Comparison of ENCODE assay signal across 8 mouse cellular contexts in the genomic region with DNA sequence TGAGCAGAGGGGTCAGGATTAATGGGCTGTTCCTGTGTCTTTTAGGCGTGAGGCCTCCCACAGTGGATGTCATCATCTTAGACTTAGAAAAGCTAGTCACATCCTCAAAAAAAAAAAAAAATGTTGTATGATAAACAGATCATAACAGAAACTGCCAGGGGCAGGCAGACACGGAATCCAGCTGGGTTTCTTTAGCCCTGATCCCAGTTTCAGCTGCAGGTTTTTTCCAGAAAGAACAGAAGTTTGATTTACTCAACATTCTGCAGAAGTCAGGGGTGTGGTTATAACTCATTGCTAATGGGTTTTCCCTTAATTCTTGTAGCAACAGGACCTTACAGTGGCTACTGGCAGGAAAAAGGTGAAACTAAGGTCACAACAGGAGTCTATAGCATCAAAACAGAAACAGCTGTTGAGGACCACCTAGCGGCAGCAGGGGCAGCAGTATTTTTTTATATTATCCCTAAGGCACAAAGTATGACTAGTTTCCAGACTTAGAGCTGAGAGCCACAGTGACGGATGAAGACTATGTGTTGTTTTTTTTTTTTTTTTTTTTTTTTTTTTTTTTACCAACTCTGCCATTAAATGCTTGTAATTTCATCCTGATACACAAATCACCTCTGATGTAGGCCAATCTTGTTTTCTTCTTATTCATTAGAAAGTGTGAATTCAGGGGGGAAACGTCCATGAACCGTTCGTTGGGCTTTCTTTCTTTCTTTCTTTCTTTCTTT.
DNase-seq lines count a peak whose midpoint lies in the region; ATAC-seq and TF ChIP-seq lines count a peak whose summit lies in the region.

No protein-coding gene starts in this region.

- H3ac ChIP-seq in C2C12 (ENCODE audit: control insufficient read depth, insufficient read length, low read depth): no peak overlapping the region

- H3K9ac ChIP-seq in heart, postnatal 0 days (replicated peaks; ENCODE audit: low read depth, low read length): no peak overlapping the region
- no peak overlapping the region for H3K9ac ChIP-seq in limb, embryonic 13.5 days

- H3K27ac ChIP-seq in heart, postnatal 0 days (ENCODE audit: low read depth): peak overlapping the region; percentile 17; the same call in 1 of the 2 replicates
- peak overlapping the region; percentile 63; the same call in 1 of the 2 replicates for H3K27ac ChIP-seq in limb, embryonic 13.5 days

- no peaks in the 10 kb centered on the region for H3K79me3 ChIP-seq in C2C12 (ENCODE audit: low read depth)

- H3K27me3 ChIP-seq in C2C12 (ENCODE audit: control insufficient read depth, insufficient read depth, insufficient read length): no peaks in the 10 kb centered on the region
- H3K27me3 ChIP-seq in heart, postnatal 0 days (ENCODE audit: control insufficient read depth, insufficient read depth, low read length): no peaks in the 10 kb centered on the region
- peaks cover 4% of the 10 kb centered on the region; the same call in 1 of the 2 replicates for H3K27me3 ChIP-seq in limb, embryonic 13.5 days

- TF ChIP-seq CTCF in C2C12 (IDR thresholded peaks at IDR 0.05; ENCODE audit: control insufficient read depth, insufficient read depth, insufficient read length): no peak
- peak; percentile 26 for TF ChIP-seq CTCF in heart, postnatal 0 days (IDR thresholded peaks at IDR 0.05; ENCODE audit: low read depth)

- peaks cover 8% of the 10 kb centered on the region for H3K4me1 ChIP-seq in heart, postnatal 0 days (ENCODE audit: control insufficient read depth, insufficient read depth)
- peaks cover 27% of the 10 kb centered on the region for H3K4me1 ChIP-seq in limb, embryonic 13.5 days

- H3K4me2 ChIP-seq in heart, postnatal 0 days (ENCODE audit: low read depth, low read length): no peak overlapping the region
- H3K4me2 ChIP-seq in limb, embryonic 13.5 days (replicated peaks): no peak overlapping the region; the same call in 1 of the 2 replicates

- ATAC-seq in heart, postnatal 0 days (ENCODE audit: insufficient read depth, low read depth): no peak
- peak; percentile 37; the same call in 1 of the 2 replicates for ATAC-seq in limb, embryonic 13.5 days (ENCODE audit: low FRiP score, low read depth)
- no peak for ATAC-seq in activated CD4-positive, CD25-positive, alpha-beta regulatory T cell, adult 4 months
- ATAC-seq in CD4-positive, CD25-positive, alpha-beta regulatory T cell, adult 4 months: no peak

- DNase-seq in embryo, embryonic 10 days (ENCODE audit: low spot score): peak; percentile 55
- DNase-seq in heart, postnatal 0 days (ENCODE audit: low spot score): peak; percentile 50
- DNase-seq in thymus, postnatal 25 days: no peak
- DNase-seq in layer of hippocampus, adult 9-11 months: no peak

- H3K79me2 ChIP-seq in C2C12 (ENCODE audit: control insufficient read depth, insufficient read depth): no peaks in the 10 kb centered on the region

- H3K9me3 ChIP-seq in heart, postnatal 0 days (replicated peaks; ENCODE audit: control insufficient read depth, low read length): no peaks in the 10 kb centered on the region
- no peaks in the 10 kb centered on the region for H3K9me3 ChIP-seq in limb, embryonic 13.5 days

- WGBS in heart, postnatal 0 days: 68% methylated on average over 7 of the region's 7 CpGs
- WGBS in limb, embryonic 13.5 days: 25% methylated on average over 7 of the region's 7 CpGs

- H3K4me3 ChIP-seq in C2C12 (ENCODE audit: insufficient read depth, poor library complexity, severe bottlenecking): no peak overlapping the region
- H3K4me3 ChIP-seq in heart, postnatal 0 days (ENCODE audit: low read depth, low read length): no peak overlapping the region
- no peak overlapping the region for H3K4me3 ChIP-seq in limb, embryonic 13.5 days

- no peak for TF ChIP-seq EP300 in heart, postnatal 0 days (IDR thresholded peaks at IDR 0.05; ENCODE audit: low read depth)

- no peaks in the 10 kb centered on the region for H3K36me3 ChIP-seq in C2C12 (ENCODE audit: control insufficient read depth, insufficient read depth)
- H3K36me3 ChIP-seq in heart, postnatal 0 days (replicated peaks; ENCODE audit: control insufficient read depth, insufficient read depth, low read length): no peaks in the 10 kb centered on the region
- H3K36me3 ChIP-seq in limb, embryonic 13.5 days: no peaks in the 10 kb centered on the region

TF ChIP-seq in C2C12, 6 proteins besides CTCF, POLR2A, EP300 and RAD21:
- TF ChIP-seq MYOD1 (IDR thresholded peaks at IDR 0.05; ENCODE audit: control insufficient read depth, insufficient read length, low read depth) (peak; percentile 6), FOSL1 (IDR thresholded peaks at IDR 0.05; ENCODE audit: insufficient read depth, low read length, poor library complexity, severe bottlenecking) (no peak), CEBPB (IDR thresholded peaks at IDR 0.05; ENCODE audit: low read depth) (no peak)

Comparison
In these comparisons a context has a peak if more than half of its experiments do, and no peak if none do; other contexts are left out.
1. DNase-seq: peak in embryo, embryonic 10 days (single experiment) and heart, postnatal 0 days (single experiment); none in thymus, postnatal 25 days (single experiment) and layer of hippocampus, adult 9-11 months (single experiment).